Mouse (Mus musculus) kidney, embryonic 14.5 days (tissue): ENCODE data around the gene Slc4a3. TPM values are rescaled to one million over a fixed set of nuclear protein-coding genes. Genes with fewer than 3 reads are reported as not detected.

ENCODE experiments used
- ATAC-seq: fragments of 200-750 bp; cut with Nextera tagmentation; 2 replicates; pipeline ENCODE4 v1.8.0; 2017; ENCODE audit warnings: moderate number of reproducible peaks, mild to moderate bottlenecking, moderate TSS enrichment, moderate library complexity; ENCODE audit not compliant: low FRiP score, low TSS enrichment
- H3K27ac ChIP-seq: fragments of 300-500 bp; sonication (generic); 2 replicates; pipeline ENCODE4 v1.5.1; 2014; ENCODE audit warnings: low read depth, mild to moderate bottlenecking, low read length, moderate library complexity, mixed read lengths
- H3K27me3 ChIP-seq: fragments of 300-500 bp; sonication (generic); 2 replicates; pipeline ENCODE4 v1.6.1; 2014; ENCODE audit warnings: mild to moderate bottlenecking, low read length; ENCODE audit not compliant: control insufficient read depth, insufficient read depth
- H3K36me3 ChIP-seq: fragments of 300-500 bp; sonication (generic); 2 replicates; pipeline ENCODE4 v1.6.1; 2014; ENCODE audit warnings: low read length, mixed read lengths; ENCODE audit not compliant: control insufficient read depth, insufficient read depth
- H3K4me1 ChIP-seq: fragments of 300-500 bp; sonication (generic); 2 replicates; pipeline ENCODE4 v1.6.1; 2014; ENCODE audit warnings: low read length, mixed read lengths; ENCODE audit not compliant: control insufficient read depth, insufficient read depth
- H3K4me2 ChIP-seq: fragments of 300-500 bp; sonication (generic); replicated peaks from 2 replicates; pipeline ENCODE4 v1.6.1; 2014; ENCODE audit warnings: low read depth, mild to moderate bottlenecking, low read length
- H3K4me3 ChIP-seq: fragments of 300-500 bp; sonication (generic); 2 replicates; pipeline ENCODE4 v1.5.1; 2014; ENCODE audit warnings: mild to moderate bottlenecking, low read length
- H3K9ac ChIP-seq: fragments of 300-500 bp; sonication (generic); 2 replicates; pipeline ENCODE4 v1.6.1; 2014; ENCODE audit warnings: low read depth, mild to moderate bottlenecking, low read length, moderate library complexity
- H3K9me3 ChIP-seq: fragments of 300-500 bp; sonication (generic); 2 replicates; pipeline ENCODE4 v1.6.1; 2016; ENCODE audit warnings: low read length; ENCODE audit not compliant: control insufficient read depth
- WGBS: fragments of 180-500 bp; shearing (Covaris S2); extraction: QIAGEN DNeasy Blood & Tissue Kit; methylation state at CpG from one replicate; pipeline ENCODE4 v1.1.7; 2014; 5-methylcytosine and 5-hydroxymethylcytosine counted together
- polyA plus RNA-seq: library from polyadenylated mRNA; unstranded; fragments of >200 nt; fragmentation: Nextera tagmentation; extraction: Ambion mirVana; gene quantifications from 2 replicates; pipeline ENCODE4 v1.2.1, GENCODE M21; 2014

Gene Slc4a3
- polyA plus RNA-seq, 1 experiment from 2014 or later: 18.8 TPM

- no peaks in the 10 kb centered on the region for H3K9me3 ChIP-seq
- H3K27me3 ChIP-seq: no peaks in the 10 kb centered on the region
- H3K9ac ChIP-seq: no peak overlapping the region
- no peak for ATAC-seq
- H3K4me3 ChIP-seq: no peak overlapping the region
- no peaks in the 10 kb centered on the region for H3K4me1 ChIP-seq
- no peak overlapping the region for H3K4me2 ChIP-seq
- no peaks in the 10 kb centered on the region for H3K36me3 ChIP-seq
- 85% methylated on average over 3 of the region's 3 CpGs for WGBS
- H3K27ac ChIP-seq: no peak overlapping the region
Observed at GRCm38 (mm10) chr1:75586791-75587190, 40.7 kb downstream of the Slc4a3 start.

- Histone ChIP-seq H3K27me3 (no peaks in the 10 kb centered on the region), H3K4me3 (no peak overlapping the region), H3K9me3 (no peaks in the 10 kb centered on the region), H3K36me3 (no peaks in the 10 kb centered on the region), H3K4me2 (no peak overlapping the region), H3K4me1 (no peaks in the 10 kb centered on the region), H3K27ac (no peak overlapping the region), H3K9ac (no peak overlapping the region)
- no peak for ATAC-seq
- 56% methylated on average over 12 of the region's 12 CpGs for WGBS
Observed at GRCm38 (mm10) chr1:75587738-75588719, 42.0 kb downstream of the Slc4a3 start.

GRCm38 (mm10) chr1:75588874-75589273 is 42.8 kb downstream of the Slc4a3 start:
- no peaks in the 10 kb centered on the region for H3K27me3 ChIP-seq
- no peak overlapping the region for H3K27ac ChIP-seq
- 39% methylated on average over 7 of the region's 7 CpGs for WGBS
- no peak overlapping the region for H3K9ac ChIP-seq
- H3K4me2 ChIP-seq: no peak overlapping the region
- H3K4me1 ChIP-seq: no peaks in the 10 kb centered on the region
- H3K9me3 ChIP-seq: no peaks in the 10 kb centered on the region
- H3K4me3 ChIP-seq: no peak overlapping the region
- no peak for ATAC-seq
- H3K36me3 ChIP-seq: no peaks in the 10 kb centered on the region

GRCm38 (mm10) chr1:75589983-75590382 is 43.9 kb downstream of the Slc4a3 start:
- Histone ChIP-seq H3K4me3 (no peak overlapping the region), H3K4me2 (no peak overlapping the region), H3K9ac (no peak overlapping the region), H3K4me1 (no peaks in the 10 kb centered on the region), H3K27me3 (no peaks in the 10 kb centered on the region), H3K36me3 (no peaks in the 10 kb centered on the region), H3K27ac (no peak overlapping the region), H3K9me3 (no peaks in the 10 kb centered on the region)
- WGBS: 88% methylated on average over 2 of the region's 2 CpGs
- no peak for ATAC-seq

- no peaks in the 10 kb centered on the region for H3K36me3 ChIP-seq
- H3K9me3 ChIP-seq: no peaks in the 10 kb centered on the region
- WGBS: 86% methylated on average over 7 of the region's 7 CpGs
- no peak for ATAC-seq
- no peaks in the 10 kb centered on the region for H3K27me3 ChIP-seq
- no peak overlapping the region for H3K27ac ChIP-seq
- H3K4me2 ChIP-seq: no peak overlapping the region
- H3K9ac ChIP-seq: no peak overlapping the region
- no peak overlapping the region for H3K4me3 ChIP-seq
- H3K4me1 ChIP-seq: no peaks in the 10 kb centered on the region
Observed at GRCm38 (mm10) chr1:75593956-75594355, 47.9 kb downstream of the Slc4a3 start.

- H3K36me3 ChIP-seq: no peaks in the 10 kb centered on the region
- H3K9ac ChIP-seq: no peak overlapping the region
- no peak for ATAC-seq
- H3K4me3 ChIP-seq: no peak overlapping the region
- no peaks in the 10 kb centered on the region for H3K9me3 ChIP-seq
- H3K27me3 ChIP-seq: no peaks in the 10 kb centered on the region
- 32% methylated on average over 9 of the region's 9 CpGs for WGBS
- H3K4me1 ChIP-seq: no peaks in the 10 kb centered on the region
- H3K4me2 ChIP-seq: no peak overlapping the region
- H3K27ac ChIP-seq: no peak overlapping the region
Observed at GRCm38 (mm10) chr1:75594836-75595235, 48.8 kb downstream of the Slc4a3 start.

GRCm38 (mm10) chr1:75595930-75596329 is 49.9 kb downstream of the Slc4a3 start:
- no peak overlapping the region for H3K4me3 ChIP-seq
- no peaks in the 10 kb centered on the region for H3K4me1 ChIP-seq
- H3K27ac ChIP-seq: no peak overlapping the region
- H3K4me2 ChIP-seq: no peak overlapping the region
- H3K36me3 ChIP-seq: no peaks in the 10 kb centered on the region
- WGBS: 80% methylated on average over 3 of the region's 3 CpGs
- no peak overlapping the region for H3K9ac ChIP-seq
- no peaks in the 10 kb centered on the region for H3K9me3 ChIP-seq
- no peak for ATAC-seq
- no peaks in the 10 kb centered on the region for H3K27me3 ChIP-seq

- Histone ChIP-seq H3K36me3 (no peaks in the 10 kb centered on the region), H3K9me3 (no peaks in the 10 kb centered on the region), H3K4me2 (no peak overlapping the region), H3K27ac (no peak overlapping the region), H3K27me3 (no peaks in the 10 kb centered on the region), H3K9ac (no peak overlapping the region), H3K4me3 (no peak overlapping the region), H3K4me1 (peaks cover 3% of the 10 kb centered on the region; the same call in 1 of the 2 replicates)
- WGBS: 90% methylated on average over 2 of the region's 2 CpGs
- ATAC-seq: no peak
Observed at GRCm38 (mm10) chr1:75596906-75597305, 50.8 kb downstream of the Slc4a3 start.

- 0 out of 2 replicates have a peak, but pooled peaks have one; percentile 24 for ATAC-seq
- Histone ChIP-seq H3K9me3 (no peaks in the 10 kb centered on the region), H3K4me3 (no peak overlapping the region), H3K4me1 (peaks cover 6% of the 10 kb centered on the region; the same call in 1 of the 2 replicates), H3K4me2 (no peak overlapping the region), H3K9ac (no peak overlapping the region), H3K27me3 (no peaks in the 10 kb centered on the region), H3K27ac (no peak overlapping the region), H3K36me3 (no peaks in the 10 kb centered on the region)
Observed at GRCm38 (mm10) chr1:75597622-75598021, 51.6 kb downstream of the Slc4a3 start.
